Mouse (Mus musculus) stomach, postnatal 0 days (tissue): Measurements from ENCODE around the gene Plcb1.

Experiments used
- CTCF ChIP-seq: IDR thresholded peaks from 2 replicates; pipeline ENCODE4 v1.5.1; 2016; ENCODE audit warnings: antibody characterized with exemption, low read depth, mild to moderate bottlenecking, moderate library complexity
- EP300 ChIP-seq: optimal IDR thresholded peaks from 2 replicates; pipeline ENCODE3; 2016; ENCODE audit warnings: antibody characterized with exemption

- TF ChIP-seq CTCF (no peak), EP300 (no peak)
Measured at GRCm38 (mm10) chr2:134821176-134821575, 35.3 kb downstream of the Plcb1 start.
